ENCODE assay signal across 14 mouse cellular contexts in genomic region chr12:108072907-108073306, GRCm38 (mm10).
"Had no signal": no experiment of that assay in that cellular context is flagged by ENCODE, and none has a peak within 500 bp of the region (broad histone marks: within the 10 kb centered on the region; RNA-seq: fewer than 3 reads in every experiment).

No protein-coding gene starts in this region.

- DNase-seq: kidney, adult 18-20 months; kidney, postnatal 10 days; kidney, postnatal 4 days; liver; liver, embryonic 13.5 days; liver, postnatal 0 days; lung, postnatal 14 days; thymus, postnatal 36 days had no signal

- H3K4me3 ChIP-seq: intestine, embryonic 15.5 days; limb, embryonic 12.5 days; liver, embryonic 13.5 days; lung, embryonic 15.5 days; midbrain, embryonic 15.5 days; neural tube, embryonic 12.5 days had no signal

- H3K27ac ChIP-seq: intestine, embryonic 15.5 days; limb, embryonic 12.5 days; liver, embryonic 13.5 days; lung, embryonic 15.5 days; macrophage; midbrain, embryonic 15.5 days; neural tube, embryonic 12.5 days had no signal
